Mouse (Mus musculus) intestine, embryonic 15.5 days (tissue): ENCODE results near the gene A4galt. TPM values are rescaled to one million over a fixed set of nuclear protein-coding genes. Genes with fewer than 3 reads are reported as not detected.

Experiments
- ATAC-seq: fragments of 200-750 bp; cut with Nextera tagmentation; 2 replicates; pipeline ENCODE4 v1.8.0; 2017; ENCODE audit warnings: moderate TSS enrichment, moderate library complexity
- H3K27ac ChIP-seq: fragments of 300-500 bp; sonication (generic); 2 replicates; pipeline ENCODE4 v1.5.1; 2015; ENCODE audit warnings: mild to moderate bottlenecking, inconsistent platforms
- H3K27me3 ChIP-seq: fragments of 300-500 bp; sonication (generic); replicated peaks from 2 replicates; pipeline ENCODE4 v1.6.1; 2015; ENCODE audit warnings: inconsistent platforms
- H3K36me3 ChIP-seq: fragments of 300-500 bp; sonication (generic); 2 replicates; pipeline ENCODE4 v1.6.1; 2015; ENCODE audit warnings: inconsistent platforms
- H3K4me1 ChIP-seq: fragments of 300-500 bp; sonication (generic); replicated peaks from 2 replicates; pipeline ENCODE4 v1.6.1; 2015; ENCODE audit warnings: inconsistent platforms
- H3K4me2 ChIP-seq: fragments of 300-500 bp; sonication (generic); replicated peaks from 2 replicates; pipeline ENCODE4 v1.6.1; 2015; ENCODE audit warnings: mild to moderate bottlenecking, inconsistent platforms
- H3K4me3 ChIP-seq: fragments of 300-500 bp; sonication (generic); replicated peaks from 2 replicates; pipeline ENCODE4 v1.5.1; 2015; ENCODE audit warnings: inconsistent platforms
- H3K9ac ChIP-seq: fragments of 300-500 bp; sonication (generic); 2 replicates; pipeline ENCODE4 v1.6.1; 2015; ENCODE audit warnings: inconsistent platforms
- H3K9me3 ChIP-seq: fragments of 300-500 bp; sonication (generic); 2 replicates; pipeline ENCODE4 v1.6.1; 2016; ENCODE audit warnings: inconsistent platforms
- WGBS: fragments of 180-500 bp; shearing (Covaris S2); methylation state at CpG from one replicate; pipeline ENCODE4 v1.1.7; 2015; 5-methylcytosine and 5-hydroxymethylcytosine counted together
- polyA plus RNA-seq: library from polyadenylated mRNA; unstranded; fragments of >200 nt; fragmentation: Nextera tagmentation; extraction: Ambion mirVana; gene quantifications from 2 replicates; pipeline ENCODE4 v1.2.1, GENCODE M21; 2015

The A4galt gene
- polyA plus RNA-seq, 1 experiment from 2014 or later = 3.3 TPM

DNA sequence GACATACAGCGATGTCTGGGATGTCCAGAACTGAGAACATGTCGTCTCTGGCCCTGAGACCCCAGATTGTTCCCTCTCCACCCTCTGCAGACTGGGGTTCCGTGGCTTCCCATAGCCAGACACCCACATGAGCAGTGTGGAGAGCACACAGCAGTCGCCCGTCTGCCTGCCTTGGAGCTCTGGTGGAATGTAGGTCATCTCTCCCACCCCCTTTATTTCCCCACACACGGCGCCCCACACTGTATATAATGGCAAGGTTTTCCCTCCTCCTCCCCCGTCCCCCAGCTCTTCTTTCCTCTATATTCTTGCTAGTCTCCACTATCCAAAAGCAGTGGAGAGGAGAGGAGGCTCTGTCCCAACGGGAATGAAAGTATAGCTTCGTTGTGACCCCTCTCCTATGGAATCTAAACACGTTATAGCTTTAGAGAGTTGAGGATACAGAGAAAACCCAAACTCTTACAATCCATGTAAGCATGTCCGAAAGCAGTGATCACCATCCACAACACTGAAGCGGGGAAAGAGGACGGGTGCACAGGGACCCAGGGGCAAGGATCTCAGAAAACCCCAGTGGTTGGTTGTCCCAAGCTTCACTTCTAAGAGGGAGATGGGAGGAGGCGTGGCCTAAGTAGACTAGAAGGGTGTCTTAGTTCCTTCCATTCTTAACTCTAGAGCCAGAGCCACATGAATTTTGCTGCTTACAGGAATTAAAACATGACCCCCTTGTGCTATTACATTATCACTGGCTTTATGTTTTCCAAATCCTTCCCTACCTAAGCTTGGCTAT is 13.9 kb downstream of the A4galt start:
- H3K4me2 ChIP-seq = no peak overlapping the region
- 61% methylated on average over 15 of the region's 15 CpGs for WGBS
- no peak overlapping the region for H3K9ac ChIP-seq
- no peak overlapping the region for H3K27ac ChIP-seq
- H3K4me1 ChIP-seq = 0 out of 2 replicates have a peak, but pooled peaks cover 10% of the 10 kb centered on the region
- no peaks in the 10 kb centered on the region for H3K9me3 ChIP-seq
- 0 out of 2 replicates have a peak, but pooled peaks have one; percentile 26 for ATAC-seq
- H3K36me3 ChIP-seq = no peaks in the 10 kb centered on the region
- no peaks in the 10 kb centered on the region for H3K27me3 ChIP-seq
- H3K4me3 ChIP-seq = no peak overlapping the region

GRCm38 (mm10) chr15:83236824-83237223 is 14.8 kb downstream of the A4galt start:
- no peaks in the 10 kb centered on the region for H3K9me3 ChIP-seq
- H3K27ac ChIP-seq = no peak overlapping the region

GRCm38 (mm10) chr15:83233219-83233992 is 18.2 kb downstream of the A4galt start:
- WGBS = 82% methylated on average over 4 of the region's 4 CpGs
- Histone ChIP-seq H3K9ac (no peak overlapping the region), H3K4me1 (0 out of 2 replicates have a peak, but pooled peaks cover 10% of the 10 kb centered on the region), H3K4me3 (no peak overlapping the region), H3K9me3 (no peaks in the 10 kb centered on the region), H3K4me2 (no peak overlapping the region), H3K27me3 (no peaks in the 10 kb centered on the region), H3K27ac (no peak overlapping the region), H3K36me3 (no peaks in the 10 kb centered on the region)
- no peak for ATAC-seq

More at GRCm38 (mm10) chr15:83236824-83237223, 14.8 kb downstream of the A4galt start:
- Histone ChIP-seq H3K4me1 (0 out of 2 replicates have a peak, but pooled peaks cover 10% of the 10 kb centered on the region), H3K4me2 (no peak overlapping the region), H3K9ac (no peak overlapping the region), H3K4me3 (no peak overlapping the region), H3K27me3 (no peaks in the 10 kb centered on the region), H3K36me3 (no peaks in the 10 kb centered on the region)
- peak; percentile 89 for ATAC-seq
- WGBS = 0% methylated on average over 1 of the region's 1 CpGs

- no peak overlapping the region for H3K4me3 ChIP-seq
- H3K36me3 ChIP-seq = no peaks in the 10 kb centered on the region
- H3K9me3 ChIP-seq = no peaks in the 10 kb centered on the region
- peaks cover 25% of the 10 kb centered on the region for H3K4me1 ChIP-seq
- no peak overlapping the region for H3K4me2 ChIP-seq
- no peak overlapping the region for H3K27ac ChIP-seq
- 93% methylated on average over 10 of the region's 10 CpGs for WGBS
- H3K27me3 ChIP-seq = no peaks in the 10 kb centered on the region
- no peak for ATAC-seq
- H3K9ac ChIP-seq = no peak overlapping the region
Measured at GRCm38 (mm10) chr15:83227559-83227958, 24.0 kb downstream of the A4galt start.

GRCm38 (mm10) chr15:83226871-83227270 is 24.7 kb downstream of the A4galt start:
- no peak for ATAC-seq
- Histone ChIP-seq H3K36me3 (no peaks in the 10 kb centered on the region), H3K9ac (no peak overlapping the region), H3K4me2 (no peak overlapping the region), H3K4me3 (no peak overlapping the region), H3K27ac (no peak overlapping the region), H3K4me1 (peaks cover 29% of the 10 kb centered on the region), H3K9me3 (no peaks in the 10 kb centered on the region), H3K27me3 (no peaks in the 10 kb centered on the region)
- WGBS = 85% methylated on average over 5 of the region's 5 CpGs

DNA sequence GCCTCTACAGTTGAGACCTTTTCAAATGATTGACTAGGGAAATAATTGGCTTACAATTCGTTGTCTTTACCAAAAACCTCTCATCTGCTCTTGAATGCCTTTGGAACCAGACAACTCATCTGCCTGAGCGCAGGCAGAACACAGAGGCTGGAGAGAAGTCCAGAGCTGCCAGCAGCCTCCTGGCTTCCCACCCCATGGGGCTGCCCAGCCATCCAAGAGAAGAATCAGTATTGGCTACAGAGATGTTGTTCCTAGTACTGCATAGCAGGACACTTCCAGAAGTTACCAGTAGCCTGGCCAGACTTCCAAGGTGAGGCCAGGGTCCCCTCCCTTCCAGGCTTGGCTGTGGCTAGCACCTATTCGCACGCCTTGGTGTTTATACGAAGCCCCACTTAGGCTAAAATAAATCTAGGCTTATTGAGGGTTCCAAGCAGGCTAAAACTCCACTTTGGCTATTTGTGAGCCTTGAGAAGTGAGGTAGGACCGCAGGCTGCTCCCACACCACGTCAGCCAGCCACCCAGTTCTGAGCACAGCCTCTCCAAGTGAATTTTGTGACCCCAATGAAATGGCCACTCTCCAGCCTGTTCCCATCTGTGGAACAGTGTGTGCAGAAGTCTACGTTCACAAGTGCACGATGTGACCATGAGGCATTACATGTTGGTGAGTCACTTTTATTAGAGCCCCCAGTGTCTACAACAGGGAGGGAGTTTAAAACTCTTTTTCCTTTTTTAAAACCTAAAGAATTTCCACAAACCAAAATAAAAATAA is 25.3 kb downstream of the A4galt start:
- H3K27me3 ChIP-seq = no peaks in the 10 kb centered on the region
- no peak overlapping the region for H3K4me2 ChIP-seq
- WGBS = 69% methylated on average over 9 of the region's 9 CpGs
- H3K27ac ChIP-seq = no peak overlapping the region
- no peak overlapping the region for H3K4me3 ChIP-seq
- H3K4me1 ChIP-seq = peaks cover 29% of the 10 kb centered on the region
- H3K9ac ChIP-seq = no peak overlapping the region
- no peak for ATAC-seq
- no peaks in the 10 kb centered on the region for H3K36me3 ChIP-seq
- no peaks in the 10 kb centered on the region for H3K9me3 ChIP-seq

GRCm38 (mm10) chr15:83224136-83224766 is 27.3 kb downstream of the A4galt start:
- peak; percentile 36 for ATAC-seq
- Histone ChIP-seq H3K4me2 (peak overlapping the region; percentile 28; the same call in 1 of the 2 replicates), H3K27ac (peak overlapping the region; percentile 92), H3K4me3 (no peak overlapping the region), H3K27me3 (no peaks in the 10 kb centered on the region), H3K36me3 (no peaks in the 10 kb centered on the region), H3K4me1 (peaks cover 29% of the 10 kb centered on the region), H3K9ac (no peak overlapping the region), H3K9me3 (0 out of 2 replicates have a peak, but pooled peaks cover 3% of the 10 kb centered on the region)
- 41% methylated on average over 9 of the region's 9 CpGs for WGBS

DNA sequence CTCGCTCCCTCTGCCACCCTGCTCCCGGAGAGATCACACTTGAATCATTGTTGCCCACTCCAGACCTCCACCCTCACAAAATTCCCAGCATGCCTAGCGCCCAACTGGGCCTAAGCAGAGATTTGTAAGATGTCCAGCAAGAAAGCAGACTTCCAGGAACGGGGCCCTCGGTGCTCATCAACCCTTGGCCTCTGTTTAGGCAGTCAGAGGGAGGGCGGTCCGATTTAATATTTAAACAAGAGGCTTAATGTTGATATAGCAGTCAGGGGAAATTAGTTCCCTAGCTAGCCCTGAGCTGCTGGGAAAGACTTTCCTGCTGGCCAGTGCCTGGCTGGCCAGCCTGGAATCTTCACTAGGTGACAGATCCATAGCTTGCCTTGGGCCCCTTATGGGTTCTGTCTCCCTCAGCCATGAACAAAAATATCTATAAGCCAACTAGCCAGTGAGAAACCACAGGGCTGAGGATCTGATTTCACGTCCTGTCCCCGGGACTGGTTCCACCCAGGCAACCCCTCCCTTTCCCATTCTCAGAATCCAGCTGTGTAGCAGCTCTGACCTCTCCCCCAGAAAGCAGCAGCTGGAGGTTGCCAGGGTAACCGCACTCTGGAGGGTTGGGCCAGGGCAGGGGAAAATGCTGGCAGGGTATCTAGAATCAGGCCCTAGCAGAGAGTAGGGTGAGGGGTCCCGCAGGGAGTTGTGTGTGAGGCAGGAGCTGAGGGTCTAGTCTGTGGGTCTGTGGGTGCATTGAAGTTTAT is 28.2 kb downstream of the A4galt start:
- Histone ChIP-seq H3K4me3 (no peak overlapping the region), H3K9ac (no peak overlapping the region), H3K27ac (peak overlapping the region; percentile 92), H3K4me2 (peak overlapping the region; percentile 28), H3K9me3 (0 out of 2 replicates have a peak, but pooled peaks cover 3% of the 10 kb centered on the region), H3K36me3 (no peaks in the 10 kb centered on the region), H3K27me3 (no peaks in the 10 kb centered on the region), H3K4me1 (peaks cover 29% of the 10 kb centered on the region)
- peak; percentile 91 for ATAC-seq
- WGBS = 10% methylated on average over 11 of the region's 11 CpGs

DNA sequence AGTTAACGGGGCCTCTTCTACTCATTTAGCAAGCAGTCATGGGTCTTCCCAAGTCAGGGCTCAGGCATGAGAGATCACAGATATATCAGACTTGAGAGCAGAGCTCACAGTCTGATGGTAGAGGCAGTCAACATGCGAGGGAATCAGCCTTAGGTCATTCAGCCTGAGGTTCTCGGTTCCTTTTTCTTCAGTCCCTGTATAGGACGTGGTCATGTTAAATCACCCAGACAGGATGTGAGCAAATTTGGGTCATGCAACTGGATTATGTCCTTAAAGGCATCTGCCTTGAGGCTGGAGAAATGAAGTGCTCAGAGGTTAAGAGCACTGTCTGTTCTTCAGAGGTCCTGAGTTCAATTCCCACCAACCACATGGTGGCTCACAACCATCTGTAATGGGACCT is 29.9 kb downstream of the A4galt start:
- no peak overlapping the region for H3K9ac ChIP-seq
- no peak overlapping the region for H3K4me2 ChIP-seq
- 0 out of 2 replicates have a peak, but pooled peaks cover 3% of the 10 kb centered on the region for H3K9me3 ChIP-seq
- WGBS = 81% methylated on average over 4 of the region's 4 CpGs
- ATAC-seq = no peak
- no peaks in the 10 kb centered on the region for H3K36me3 ChIP-seq
- H3K4me1 ChIP-seq = peaks cover 29% of the 10 kb centered on the region
- no peak overlapping the region for H3K4me3 ChIP-seq
- no peaks in the 10 kb centered on the region for H3K27me3 ChIP-seq
- peak overlapping the region; percentile 92 for H3K27ac ChIP-seq

- H3K27me3 ChIP-seq = no peaks in the 10 kb centered on the region
- H3K36me3 ChIP-seq = no peaks in the 10 kb centered on the region
- no peak for ATAC-seq
- no peak overlapping the region for H3K4me2 ChIP-seq
- peaks cover 31% of the 10 kb centered on the region for H3K4me1 ChIP-seq
- H3K4me3 ChIP-seq = no peak overlapping the region
- 0 out of 2 replicates have a peak, but pooled peaks cover 3% of the 10 kb centered on the region for H3K9me3 ChIP-seq
- WGBS = 66% methylated on average over 9 of the region's 9 CpGs
- no peak overlapping the region for H3K9ac ChIP-seq
- H3K27ac ChIP-seq = 0 out of 2 replicates have a peak overlapping the region, but pooled peaks have one; percentile 11
Measured at GRCm38 (mm10) chr15:83220368-83221013, 31.1 kb downstream of the A4galt start.
